Mouse (Mus musculus) hindbrain, embryonic 16.5 days (tissue): ENCODE measurements around the gene Sema4d. TPM values are rescaled to one million over a fixed set of nuclear protein-coding genes. Genes with fewer than 3 reads are reported as not detected.

Source experiments
- ATAC-seq: fragments of 200-750 bp; cut with Nextera tagmentation; 2 replicates; pipeline ENCODE4 v1.8.0; 2017; ENCODE audit warnings: moderate TSS enrichment, moderate library complexity
- H3K27ac ChIP-seq: fragments of 300-500 bp; sonication (generic); 2 replicates; pipeline ENCODE4 v1.5.1; 2014; ENCODE audit warnings: low read depth, mild to moderate bottlenecking, control low read depth, low read length, moderate library complexity
- H3K27me3 ChIP-seq: fragments of 300-500 bp; sonication (generic); replicated peaks from 2 replicates; pipeline ENCODE4 v1.6.1; 2014; ENCODE audit warnings: low read length; ENCODE audit not compliant: control insufficient read depth, insufficient read depth
- H3K36me3 ChIP-seq: fragments of 300-500 bp; sonication (generic); 2 replicates; pipeline ENCODE4 v1.6.1; 2014; ENCODE audit warnings: mild to moderate bottlenecking, low read length, moderate library complexity, mixed read lengths; ENCODE audit not compliant: control insufficient read depth, insufficient read depth
- H3K4me1 ChIP-seq: fragments of 300-500 bp; sonication (generic); 2 replicates; pipeline ENCODE4 v1.6.1; 2014; ENCODE audit warnings: low read depth, low read length; ENCODE audit not compliant: control insufficient read depth, insufficient read depth
- H3K4me2 ChIP-seq: fragments of 300-500 bp; sonication (generic); 2 replicates; pipeline ENCODE4 v1.6.1; 2014; ENCODE audit warnings: mild to moderate bottlenecking, low read length, control low read depth, moderate library complexity
- H3K4me3 ChIP-seq: fragments of 300-500 bp; sonication (generic); 2 replicates; pipeline ENCODE4 v1.5.1; 2014; ENCODE audit warnings: mild to moderate bottlenecking, low read length, control low read depth, moderate library complexity
- H3K9ac ChIP-seq: fragments of 300-500 bp; sonication (generic); 2 replicates; pipeline ENCODE4 v1.6.1; 2014; ENCODE audit warnings: low read depth, mild to moderate bottlenecking, control low read depth, low read length, moderate library complexity
- H3K9me3 ChIP-seq: fragments of 300-500 bp; sonication (generic); 2 replicates; pipeline ENCODE4 v1.6.1; 2014; ENCODE audit warnings: mild to moderate bottlenecking, low read length, moderate library complexity; ENCODE audit not compliant: control insufficient read depth
- WGBS: fragments of 180-500 bp; shearing (Covaris S2); extraction: QIAGEN DNeasy Blood & Tissue Kit; methylation state at CpG from one replicate; pipeline ENCODE4 v1.1.7; 2014; 5-methylcytosine and 5-hydroxymethylcytosine counted together
- polyA plus RNA-seq: library from polyadenylated mRNA; unstranded; fragments of >200 nt; fragmentation: Nextera tagmentation; extraction: Ambion mirVana; gene quantifications from 2 replicates; pipeline ENCODE4 v1.2.1, GENCODE M21; 2015

Sema4d gene
- polyA plus RNA-seq, 1 experiment from 2014 or later = 14.3 TPM

DNA sequence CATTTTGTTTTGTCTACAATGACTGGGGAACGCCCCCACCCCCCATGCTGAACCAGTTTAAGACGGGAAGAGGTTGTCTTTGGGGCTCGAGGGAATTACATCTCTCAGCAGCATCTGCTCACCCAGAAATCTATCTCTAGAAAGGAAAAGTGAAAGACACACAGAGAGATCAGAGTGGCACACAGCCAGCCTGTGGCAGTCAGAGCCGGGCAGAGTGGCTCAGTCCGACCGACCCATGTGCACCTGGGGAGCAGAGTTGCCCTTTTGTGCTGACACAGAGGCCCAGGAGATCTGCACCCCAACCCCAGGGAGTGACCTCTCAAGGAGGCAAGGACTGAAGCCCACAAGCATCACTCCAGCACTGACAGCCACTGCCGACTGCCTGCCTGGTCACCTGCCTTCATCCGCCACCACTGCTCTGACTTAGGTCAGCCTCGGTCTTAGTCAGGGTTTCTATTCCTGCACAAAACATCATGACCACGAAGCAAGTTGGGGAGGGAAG is 50.9 kb downstream of the Sema4d start:
- H3K4me1 ChIP-seq = peaks cover 3% of the 10 kb centered on the region; the same call in 1 of the 2 replicates
- H3K9ac ChIP-seq = no peak overlapping the region
- WGBS = 76% methylated on average over 10 of the region's 10 CpGs
- no peaks in the 10 kb centered on the region for H3K27me3 ChIP-seq
- ATAC-seq = no peak
- no peak overlapping the region for H3K4me2 ChIP-seq
- H3K36me3 ChIP-seq = no peaks in the 10 kb centered on the region
- no peaks in the 10 kb centered on the region for H3K9me3 ChIP-seq
- no peak overlapping the region for H3K4me3 ChIP-seq
- no peak overlapping the region for H3K27ac ChIP-seq

DNA sequence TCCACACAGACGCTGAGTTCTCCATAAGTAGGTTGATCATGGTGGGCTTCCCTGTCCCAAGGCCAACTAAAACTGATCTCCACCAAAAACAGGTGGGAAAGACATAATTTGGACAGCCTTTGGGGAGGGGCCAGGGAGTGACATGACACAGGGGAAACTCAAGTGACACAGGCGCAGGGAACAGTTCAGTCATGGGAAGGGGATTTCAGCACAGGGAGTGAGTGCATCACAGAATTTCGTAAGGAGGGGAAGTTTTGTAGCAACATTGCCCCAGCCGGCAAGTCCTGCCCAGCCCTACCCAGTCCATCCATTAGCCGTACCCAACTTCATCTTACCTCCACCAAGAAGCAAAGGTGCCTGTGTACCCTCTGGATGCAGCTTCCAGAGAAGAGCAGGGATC is 52.8 kb downstream of the Sema4d start:
- WGBS = 93% methylated on average over 5 of the region's 5 CpGs
- H3K9me3 ChIP-seq = no peaks in the 10 kb centered on the region
- H3K4me2 ChIP-seq = no peak overlapping the region
- no peak overlapping the region for H3K27ac ChIP-seq
- no peak overlapping the region for H3K9ac ChIP-seq
- no peaks in the 10 kb centered on the region for H3K36me3 ChIP-seq
- no peak for ATAC-seq
- H3K4me1 ChIP-seq = no peaks in the 10 kb centered on the region; the same call in 1 of the 2 replicates
- H3K27me3 ChIP-seq = no peaks in the 10 kb centered on the region
- no peak overlapping the region for H3K4me3 ChIP-seq

DNA sequence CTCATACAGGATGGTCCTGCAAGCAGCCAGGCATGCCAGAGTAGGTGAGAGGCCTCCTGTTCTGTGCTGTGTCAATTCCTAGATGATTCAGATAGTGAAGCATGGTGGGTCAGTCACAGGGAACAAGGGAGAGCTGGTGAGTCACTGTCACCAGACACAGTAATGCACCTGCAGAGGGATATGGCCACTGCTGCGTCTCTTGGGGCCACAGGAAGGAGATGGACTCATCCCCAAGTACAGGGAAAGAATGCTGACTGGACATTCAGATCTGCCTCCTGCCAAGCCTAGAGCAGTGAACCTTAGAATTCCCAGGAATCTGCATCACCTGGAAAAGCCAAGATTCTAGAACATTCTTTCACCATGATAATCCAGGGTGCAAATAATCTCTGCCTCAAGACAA is 53.8 kb downstream of the Sema4d start:
- Histone ChIP-seq H3K36me3 (no peaks in the 10 kb centered on the region), H3K9ac (no peak overlapping the region), H3K4me3 (no peak overlapping the region), H3K4me1 (no peaks in the 10 kb centered on the region), H3K27ac (no peak overlapping the region), H3K4me2 (no peak overlapping the region), H3K27me3 (no peaks in the 10 kb centered on the region), H3K9me3 (no peaks in the 10 kb centered on the region)
- WGBS = 94% methylated on average over 1 of the region's 1 CpGs
- no peak for ATAC-seq

DNA sequence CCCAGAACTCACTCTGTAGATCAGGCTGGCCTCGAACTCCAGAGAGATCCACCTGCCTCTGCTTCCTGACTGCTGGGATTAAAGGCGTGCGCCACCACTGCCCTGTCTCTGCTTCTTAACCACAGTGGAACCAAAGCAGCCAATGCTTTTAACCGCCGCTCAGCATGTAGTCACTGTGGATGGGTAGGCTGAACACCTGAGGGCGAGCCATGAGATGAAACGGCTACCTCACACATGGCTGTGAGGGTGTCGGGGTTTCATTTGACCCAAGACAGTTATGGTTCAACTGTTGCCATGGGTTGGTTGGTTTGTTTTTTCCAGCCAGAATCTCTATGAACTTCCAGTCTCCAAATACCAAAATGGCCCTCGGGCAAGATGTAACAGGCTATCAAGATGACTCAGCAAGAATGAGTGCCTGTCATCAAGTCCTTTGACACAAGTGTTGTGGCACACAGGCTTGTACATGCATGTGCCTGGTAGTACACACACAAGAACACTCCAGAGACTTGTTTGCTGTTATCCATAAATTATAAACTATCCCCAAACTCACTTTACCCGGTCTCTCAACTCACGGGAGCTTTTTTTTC is 54.9 kb downstream of the Sema4d start:
- Histone ChIP-seq H3K36me3 (no peaks in the 10 kb centered on the region), H3K27me3 (no peaks in the 10 kb centered on the region), H3K4me2 (no peak overlapping the region), H3K9me3 (no peaks in the 10 kb centered on the region), H3K4me1 (no peaks in the 10 kb centered on the region), H3K9ac (no peak overlapping the region), H3K4me3 (no peak overlapping the region), H3K27ac (no peak overlapping the region)
- WGBS = 96% methylated on average over 11 of the region's 11 CpGs
- no peak for ATAC-seq

DNA sequence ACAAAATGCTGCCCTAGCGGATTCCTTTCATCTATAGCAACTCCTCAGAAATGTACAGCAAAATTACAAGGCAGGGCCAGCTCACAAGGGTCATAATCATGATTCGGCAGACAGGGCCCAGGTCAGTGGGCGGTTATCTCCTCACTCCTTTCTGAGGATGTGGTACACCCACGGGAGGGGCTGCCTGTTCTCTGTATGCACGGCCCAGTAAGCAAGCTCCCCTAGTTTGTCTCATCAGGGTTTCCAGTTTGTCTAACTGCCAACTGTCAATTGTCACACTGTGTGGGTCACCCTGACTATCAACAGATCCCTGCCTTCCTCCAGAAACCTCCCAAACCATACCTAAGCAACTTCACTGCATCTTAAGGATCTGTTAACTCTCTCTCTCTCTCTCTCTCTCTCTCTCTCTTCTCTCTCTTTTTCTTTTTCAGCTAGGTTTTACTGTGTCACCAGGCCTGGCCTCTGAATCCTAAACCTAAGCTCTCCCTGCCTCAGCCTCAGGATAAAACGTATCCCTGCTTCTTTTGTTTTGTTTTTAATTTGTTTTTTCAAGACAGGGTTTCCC is 55.5 kb downstream of the Sema4d start:
- no peaks in the 10 kb centered on the region for H3K9me3 ChIP-seq
- no peaks in the 10 kb centered on the region for H3K4me1 ChIP-seq
- H3K9ac ChIP-seq = no peak overlapping the region
- H3K36me3 ChIP-seq = no peaks in the 10 kb centered on the region
- H3K4me2 ChIP-seq = no peak overlapping the region
- ATAC-seq = no peak
- no peaks in the 10 kb centered on the region for H3K27me3 ChIP-seq
- WGBS = 59% methylated on average over 6 of the region's 6 CpGs
- H3K4me3 ChIP-seq = no peak overlapping the region
- H3K27ac ChIP-seq = no peak overlapping the region

DNA sequence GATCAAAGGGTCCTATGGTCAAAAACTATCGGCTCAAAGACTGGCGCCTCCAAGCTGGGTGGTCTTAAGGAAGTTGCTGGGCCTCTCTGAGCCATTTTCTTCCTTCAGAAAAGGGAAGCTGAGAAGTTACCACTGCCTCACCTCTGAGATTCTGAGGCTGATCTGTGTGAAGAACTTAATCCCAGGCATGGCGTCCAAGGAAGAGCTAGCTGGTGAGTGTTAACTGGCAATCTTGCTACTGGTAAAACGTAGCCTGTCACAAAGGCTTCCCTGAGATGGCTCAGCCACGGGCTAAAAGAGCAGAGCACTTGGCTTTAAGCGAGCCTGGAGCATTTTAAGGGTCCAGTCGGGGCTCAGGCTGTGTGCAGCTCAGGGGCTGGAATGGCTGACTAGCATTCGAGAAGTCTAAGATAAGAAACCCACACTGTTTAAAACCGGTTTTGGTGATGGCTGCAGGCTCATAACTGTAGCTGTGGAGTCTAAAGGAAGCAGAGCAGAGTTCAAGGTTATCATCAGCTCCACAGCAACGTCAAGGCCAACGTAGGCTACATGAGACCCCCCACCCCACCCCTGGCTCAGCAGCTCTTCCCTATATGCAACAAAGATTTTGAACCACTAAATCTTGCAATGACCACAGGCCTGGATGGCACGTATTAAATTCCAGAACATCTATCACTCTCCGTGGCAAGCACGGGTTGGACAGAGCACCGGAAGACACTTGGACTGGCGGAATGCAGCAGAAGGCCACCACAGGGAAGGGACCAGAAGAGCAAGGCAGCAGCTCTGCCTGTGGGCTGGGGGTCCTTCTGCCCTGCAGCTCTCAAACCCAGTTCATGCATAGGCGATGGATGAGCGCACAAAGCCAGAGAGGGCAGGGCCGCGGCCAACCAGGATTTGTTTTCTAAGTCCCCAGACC is 56.3 kb downstream of the Sema4d start:
- Histone ChIP-seq H3K27ac (no peak overlapping the region), H3K9ac (no peak overlapping the region), H3K4me2 (no peak overlapping the region), H3K27me3 (no peaks in the 10 kb centered on the region), H3K4me3 (no peak overlapping the region), H3K9me3 (no peaks in the 10 kb centered on the region), H3K36me3 (no peaks in the 10 kb centered on the region), H3K4me1 (peaks cover 4% of the 10 kb centered on the region; the same call in 1 of the 2 replicates)
- no peak for ATAC-seq
- WGBS = 75% methylated on average over 20 of the region's 20 CpGs

DNA sequence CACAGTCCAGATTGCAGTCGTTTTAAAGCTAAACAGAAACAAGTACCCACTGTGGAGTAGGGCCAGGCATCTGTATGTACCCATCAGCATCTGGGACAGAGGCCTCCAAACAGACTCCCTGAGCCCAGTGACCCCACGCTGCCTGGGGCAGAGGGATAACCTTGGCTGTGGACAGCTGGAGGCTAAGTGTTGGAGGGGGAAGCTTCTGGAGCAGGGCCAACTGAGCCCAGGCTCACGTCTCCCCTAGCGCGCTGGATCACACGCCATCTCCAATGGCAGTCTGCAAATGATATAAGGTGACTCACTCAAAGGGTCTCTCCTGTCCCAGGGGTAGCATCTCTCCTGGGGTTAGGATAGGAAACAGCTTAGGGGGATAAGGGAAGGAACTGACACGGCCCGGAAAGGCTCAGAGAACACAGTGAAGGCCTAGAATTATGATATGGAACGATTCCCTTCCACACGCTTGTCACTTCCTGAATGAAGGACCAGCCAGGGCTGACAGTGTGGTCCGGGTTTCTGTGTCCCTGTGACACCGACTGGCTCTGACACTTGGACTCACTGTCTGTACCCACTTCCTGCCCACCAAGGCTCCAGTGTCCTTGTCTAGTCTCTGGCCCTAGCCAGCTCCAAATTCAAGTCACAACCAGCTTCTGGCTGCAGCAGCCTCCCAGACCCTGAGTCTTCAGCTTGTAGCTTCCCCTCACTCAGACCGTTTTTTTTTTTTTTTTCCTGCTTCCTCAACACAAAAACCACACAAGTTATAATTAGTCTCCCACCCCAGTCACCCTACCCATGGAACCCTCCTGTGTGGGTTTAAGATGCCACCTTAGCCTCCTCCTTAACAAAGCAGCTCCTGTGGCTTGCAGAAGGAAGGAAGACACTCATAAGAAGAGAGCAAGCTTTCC is 57.3 kb downstream of the Sema4d start:
- no peak overlapping the region for H3K9ac ChIP-seq
- WGBS = 83% methylated on average over 13 of the region's 13 CpGs

DNA sequence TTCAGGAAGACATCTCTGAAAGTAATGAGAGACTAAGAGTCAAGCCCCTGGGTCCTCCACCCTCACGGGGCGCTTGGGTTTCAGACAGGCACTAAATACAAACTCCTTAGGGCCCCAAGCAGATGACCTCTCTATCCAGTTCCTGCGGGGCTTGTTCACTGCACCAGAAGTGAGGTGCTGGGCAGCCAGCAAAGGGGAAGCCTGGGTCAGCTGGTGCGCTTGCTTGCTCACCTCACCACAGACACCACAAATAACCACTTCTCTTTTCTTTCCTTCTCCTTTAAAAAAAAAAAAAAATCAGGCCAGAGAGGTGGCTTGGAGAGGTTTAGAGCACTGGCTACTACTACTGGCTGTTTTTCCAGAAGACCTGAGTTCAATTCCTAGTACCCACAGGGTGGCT is 59.0 kb downstream of the Sema4d start:
- WGBS = 95% methylated on average over 4 of the region's 4 CpGs
- H3K4me2 ChIP-seq = no peak overlapping the region

More for the DNA sequence above, 57.3 kb downstream of the Sema4d start:
- Histone ChIP-seq H3K27me3 (no peaks in the 10 kb centered on the region), H3K4me2 (no peak overlapping the region), H3K4me1 (peaks cover 8% of the 10 kb centered on the region), H3K27ac (no peak overlapping the region), H3K9me3 (no peaks in the 10 kb centered on the region), H3K36me3 (no peaks in the 10 kb centered on the region), H3K4me3 (no peak overlapping the region)
- no peak for ATAC-seq

More for the DNA sequence above, 59.0 kb downstream of the Sema4d start:
- H3K9me3 ChIP-seq = no peaks in the 10 kb centered on the region
- H3K27me3 ChIP-seq = no peaks in the 10 kb centered on the region
- ATAC-seq = no peak
- H3K4me1 ChIP-seq = peaks cover 14% of the 10 kb centered on the region
- no peaks in the 10 kb centered on the region for H3K36me3 ChIP-seq
- no peak overlapping the region for H3K27ac ChIP-seq
- no peak overlapping the region for H3K4me3 ChIP-seq
- H3K9ac ChIP-seq = no peak overlapping the region
